Mouse (Mus musculus) Muller cell, postnatal 12 days (primary cell): ENCODE measurements at regions not wholly inside any gene's neighbourhood (a gene's known extent, or its start where the extent isn't known, plus 50 kb on each side); places are given as distances from the start of the nearest gene placed in this dataset.

Source experiments
- DNase-seq: peaks from one replicate; pipeline ENCODE4 v3.0.0-alpha.2; 2015; ENCODE audit errors: inconsistent ontology term

GRCm38 (mm10) chr11:38618707-38619106 lies 1382.9 kb upstream of the Tenm2 start:
- no peak for DNase-seq

- DNase-seq, result peak; percentile 3
Measured at GRCm38 (mm10) chr11:38600971-38601370, 1365.2 kb upstream of the Tenm2 start.

- peak; percentile 14 for DNase-seq
Measured at GRCm38 (mm10) chr11:38568515-38568914, 1332.8 kb upstream of the Tenm2 start.

- DNase-seq, result peak; percentile 51
Measured at GRCm38 (mm10) chr11:38543893-38544292, 1308.1 kb upstream of the Tenm2 start.

GRCm38 (mm10) chr11:38540097-38540496 lies 1304.3 kb upstream of the Tenm2 start:
- no peak for DNase-seq

GRCm38 (mm10) chr11:38532282-38532681 lies 1296.5 kb upstream of the Tenm2 start:
- DNase-seq, result no peak

GRCm38 (mm10) chr11:38509676-38510075 lies 1273.9 kb upstream of the Tenm2 start:
- no peak for DNase-seq

GRCm38 (mm10) chr11:38464239-38464596 lies 1228.5 kb upstream of the Tenm2 start:
- no peak for DNase-seq

- DNase-seq, result no peak
Measured at GRCm38 (mm10) chr11:38463568-38464238, 1227.9 kb upstream of the Tenm2 start.

- DNase-seq, result peak; percentile 53
Measured at GRCm38 (mm10) chr11:38443291-38443690, 1207.5 kb upstream of the Tenm2 start.

GRCm38 (mm10) chr11:38410302-38410701 lies 1174.5 kb upstream of the Tenm2 start:
- no peak for DNase-seq

- DNase-seq, result no peak
Measured at GRCm38 (mm10) chr11:38397771-38398170, 1162.0 kb upstream of the Tenm2 start.

- DNase-seq, result no peak
Measured at GRCm38 (mm10) chr11:38386958-38387357, 1151.2 kb upstream of the Tenm2 start.

GRCm38 (mm10) chr11:38346442-38346841 lies 1110.7 kb upstream of the Tenm2 start:
- no peak for DNase-seq

GRCm38 (mm10) chr11:38335411-38335810 lies 1099.6 kb upstream of the Tenm2 start:
- DNase-seq, result no peak

- DNase-seq, result no peak
Measured at GRCm38 (mm10) chr11:38297693-38298092, 1061.9 kb upstream of the Tenm2 start.

GRCm38 (mm10) chr11:38291289-38291688 lies 1055.5 kb upstream of the Tenm2 start:
- no peak for DNase-seq

GRCm38 (mm10) chr11:38280961-38281360 lies 1045.2 kb upstream of the Tenm2 start:
- DNase-seq, result no peak
